Mouse (Mus musculus): Measurements from ENCODE around the gene Slc27a2. TPM values are rescaled to one million over a fixed set of nuclear protein-coding genes. Genes with fewer than 3 reads are reported as not detected.
A peak's percentile ranks its signal among the peaks of the same experiment; 100 is the strongest.

Slc27a2 gene
- total and polyA plus RNA-seq, 3 experiments, result not detected

- Histone ChIP-seq H3K9ac (ENCODE audit: control insufficient read depth, low read depth, low read length, poor library complexity, severe bottlenecking) (no peak overlapping the region), H3K79me2 (ENCODE audit: control insufficient read depth, insufficient read depth, low read length, poor library complexity) (no peaks in the 10 kb centered on the region), H3K27me3 (ENCODE audit: control insufficient read depth in 1 of 2, insufficient read depth in 2 of 2, low read length in 2 of 2) (peaks cover 0 to 3% of the 10 kb centered on the region in 2 experiments; a peak in 2 of 4 replicates), H3K27ac (ENCODE audit: control insufficient read depth, low read depth, low read length) (no peak overlapping the region), H3K4me1 (ENCODE audit: control insufficient read depth in 1 of 2, insufficient read depth in 2 of 2, low read length in 2 of 2) (no peaks in the 10 kb centered on the region), H3K4me3 (ENCODE audit: control insufficient read depth in 1 of 2, insufficient read depth in 1 of 2, low read depth in 2 of 2, low read length in 2 of 2) (no peak overlapping the region), H3K36me3 (ENCODE audit: control insufficient read depth in 1 of 2, insufficient read depth in 2 of 2, low read length in 2 of 2) (no peaks in the 10 kb centered on the region), H3K9me3 (replicated peaks; ENCODE audit: insufficient read depth, low read length) (no peaks in the 10 kb centered on the region)
- DNase-seq (ENCODE audit: low read depth, low spot score), result peak; percentile 29
- TF ChIP-seq MAZ (IDR thresholded peaks at IDR 0.05; ENCODE audit: low read depth, low read length) (no peak), POLR2AphosphoS2 (IDR thresholded peaks at IDR 0.05; ENCODE audit: low read length) (no peak), TCF12 (IDR thresholded peaks at IDR 0.05; ENCODE audit: low read depth, low read length) (no peak), RCOR1 (IDR thresholded peaks at IDR 0.05; ENCODE audit: low read depth, low read length) (no peak), ETS1 (IDR thresholded peaks at IDR 0.05; ENCODE audit: low read depth, low read length) (no peak), EP300 (IDR thresholded peaks at IDR 0.05; ENCODE audit: low read depth in 1 of 2, low read length in 2 of 2) (no peak), USF1 (IDR thresholded peaks at IDR 0.05; ENCODE audit: low read depth, low read length) (no peak), MAX (IDR thresholded peaks at IDR 0.05; ENCODE audit: low read length) (no peak), MEF2A (IDR thresholded peaks at IDR 0.05; ENCODE audit: extremely low read depth, insufficient replicate concordance, low read depth, low read length, poor library complexity, severe bottlenecking) (no peak), GABPA (IDR thresholded peaks at IDR 0.05; ENCODE audit: low read depth, low read length) (no peak), BHLHE40 (IDR thresholded peaks at IDR 0.05; ENCODE audit: borderline replicate concordance, low read depth, low read length) (no peak), CTCF (IDR thresholded peaks at IDR 0.05 in 2 of 3, conservative IDR thresholded peaks at IDR 0.05 in 1 of 3; ENCODE audit: control insufficient read depth in 1 of 3, insufficient read depth in 1 of 3, low read depth in 2 of 3, low read length in 3 of 3, poor library complexity in 1 of 3, severe bottlenecking in 1 of 3) (no peak), ELF1 (IDR thresholded peaks at IDR 0.05; ENCODE audit: low read depth, low read length) (no peak), CHD2 (IDR thresholded peaks at IDR 0.05; ENCODE audit: low read length) (no peak), RAD21 (IDR thresholded peaks at IDR 0.05; ENCODE audit: low read depth, low read length) (no peak), CHD1 (IDR thresholded peaks at IDR 0.05; ENCODE audit: low read depth, low read length) (no peak)
Observed at GRCm38 (mm10) chr2:126563411-126564105, 11.4 kb downstream of the Slc27a2 start.

- Histone ChIP-seq H3K9me3 (replicated peaks; ENCODE audit: insufficient read depth, low read length) (no peaks in the 10 kb centered on the region), H3K9ac (ENCODE audit: control insufficient read depth, low read depth, low read length, poor library complexity, severe bottlenecking) (no peak overlapping the region), H3K36me3 (ENCODE audit: control insufficient read depth in 1 of 2, insufficient read depth in 2 of 2, low read length in 2 of 2) (no peaks in the 10 kb centered on the region), H3K27ac (ENCODE audit: control insufficient read depth, low read depth, low read length) (no peak overlapping the region), H3K4me1 (ENCODE audit: control insufficient read depth in 1 of 2, insufficient read depth in 2 of 2, low read length in 2 of 2) (no peaks in the 10 kb centered on the region), H3K79me2 (ENCODE audit: control insufficient read depth, insufficient read depth, low read length, poor library complexity) (no peaks in the 10 kb centered on the region), H3K27me3 (ENCODE audit: control insufficient read depth in 1 of 2, insufficient read depth in 2 of 2, low read length in 2 of 2) (peaks cover 0 to 5% of the 10 kb centered on the region in 2 experiments; a peak in 3 of 4 replicates), H3K4me3 (ENCODE audit: control insufficient read depth in 1 of 2, insufficient read depth in 1 of 2, low read depth in 2 of 2, low read length in 2 of 2) (no peak overlapping the region)
- TF ChIP-seq JUND (IDR thresholded peaks at IDR 0.05; ENCODE audit: low read depth, low read length) (no peak), SIN3A (IDR thresholded peaks at IDR 0.05; ENCODE audit: low read length) (no peak), RAD21 (IDR thresholded peaks at IDR 0.05; ENCODE audit: low read depth, low read length) (no peak), TAL1 (IDR thresholded peaks at IDR 0.05; ENCODE audit: low read length) (no peak), ZKSCAN1 (IDR thresholded peaks at IDR 0.05; ENCODE audit: low read depth, low read length) (no peak), CHD2 (IDR thresholded peaks at IDR 0.05; ENCODE audit: low read length) (no peak), MAFK (IDR thresholded peaks at IDR 0.05; ENCODE audit: borderline replicate concordance, low read depth, low read length) (no peak), GATA1 (IDR thresholded peaks at IDR 0.05; ENCODE audit: low read depth, low read length) (no peak), TBP (IDR thresholded peaks at IDR 0.05; ENCODE audit: low read depth, low read length) (no peak), BHLHE40 (IDR thresholded peaks at IDR 0.05; ENCODE audit: borderline replicate concordance, low read depth, low read length) (no peak), MAX (IDR thresholded peaks at IDR 0.05; ENCODE audit: low read length) (no peak), UBTF (IDR thresholded peaks at IDR 0.05; ENCODE audit: borderline replicate concordance, insufficient read depth, low read depth, low read length) (no peak), KAT2A (conservative IDR thresholded peaks at IDR 0.05; ENCODE audit: low read depth, low read length) (no peak), ELF1 (IDR thresholded peaks at IDR 0.05; ENCODE audit: low read depth, low read length) (no peak)
- DNase-seq (ENCODE audit: low read depth, low spot score), result no peak
Observed at GRCm38 (mm10) chr2:126572163-126572562, 20.0 kb downstream of the Slc27a2 start.
